Mouse (Mus musculus): ENCODE measurements around the gene Pdia2. TPM values are rescaled to one million over a fixed set of nuclear protein-coding genes. Genes with fewer than 3 reads are reported as not detected.

Gene Pdia2
- 25.5 and 26.9 TPM in 2 replicates for polyA plus RNA-seq (2012)

GRCm38 (mm10) chr17:26198892-26199291 lies at the start of gene Pdia2:
Gene Pdia2 (minus strand): TSS chr17:26199087.
- Histone ChIP-seq H3K4me1 (ENCODE audit: control insufficient read depth) (peaks cover 82% of the 10 kb centered on the region), H3K9me3 (ENCODE audit: control insufficient read depth, low read length) (no peaks in the 10 kb centered on the region), H3K36me3 (ENCODE audit: control insufficient read depth) (peaks cover 48% of the 10 kb centered on the region), H3K4me3 (replicated peaks) (peak within 1 kb of the TSS; percentile 67), H3K27me3 (ENCODE audit: control insufficient read depth) (peaks cover 36% of the 10 kb centered on the region)
- TF ChIP-seq GATA1 (IDR thresholded peaks at IDR 0.05; ENCODE audit: low read length) (peak; percentile 64), TAL1 (IDR thresholded peaks at IDR 0.05; ENCODE audit: low read length) (peak; percentile 45; the same call in 1 of the 3 replicates)

- Histone ChIP-seq H3K4me3 (replicated peaks) (peak within 1 kb of the TSS; percentile 82), H3K9me3 (ENCODE audit: control insufficient read depth, low read length) (no peaks in the 10 kb centered on the region), H3K4me1 (ENCODE audit: control insufficient read depth) (peaks cover 52% of the 10 kb centered on the region), H3K36me3 (ENCODE audit: control insufficient read depth) (no peaks in the 10 kb centered on the region), H3K27me3 (ENCODE audit: control insufficient read depth) (0 out of 2 replicates have a peak, but pooled peaks cover 2% of the 10 kb centered on the region)
- TF ChIP-seq GATA1 (IDR thresholded peaks at IDR 0.05; ENCODE audit: low read length): no peak
These were observed 45.4 kb upstream of the Pdia2 start, which contains the start of gene Fam234a for GRCm38 (mm10) chr17:26244101-26244841. Gene Fam234a (minus strand): TSS chr17:26244242.

DNA sequence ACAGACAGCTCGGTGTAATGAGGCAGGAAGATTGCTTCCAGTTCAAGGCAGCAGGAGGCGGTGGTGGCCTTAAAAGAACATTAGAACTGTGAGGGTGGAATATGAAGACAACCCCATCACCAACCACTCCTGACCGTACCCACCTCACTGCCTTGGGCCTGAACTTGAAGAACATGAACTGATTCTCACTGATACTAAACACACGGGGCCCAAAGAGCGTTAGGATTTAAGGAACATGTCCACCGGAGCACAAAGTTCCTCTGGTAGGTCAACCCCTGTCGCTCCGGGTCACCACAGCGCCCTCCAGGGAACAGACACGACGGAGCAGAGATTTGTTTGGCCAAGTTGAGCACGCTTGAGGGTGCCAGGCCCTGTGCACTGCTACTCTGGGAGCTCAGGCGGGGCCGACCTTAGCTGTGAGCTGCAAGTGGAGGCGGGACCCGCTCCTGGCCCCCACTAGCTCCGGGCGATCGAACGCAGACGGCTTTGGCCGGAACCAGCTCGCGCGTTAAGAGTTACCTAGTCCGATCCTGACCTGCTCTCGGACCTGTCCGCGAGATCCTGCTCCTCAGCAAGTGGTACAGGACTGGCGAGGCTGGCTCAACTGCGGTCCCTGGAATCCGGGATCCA lies 44.7 kb upstream of the Pdia2 start:
- Histone ChIP-seq H3K4me1 (ENCODE audit: control insufficient read depth) (peaks cover 52% of the 10 kb centered on the region), H3K36me3 (ENCODE audit: control insufficient read depth) (no peaks in the 10 kb centered on the region), H3K9me3 (ENCODE audit: control insufficient read depth, low read length) (no peaks in the 10 kb centered on the region), H3K4me3 (replicated peaks) (peak overlapping the region; percentile 82), H3K27me3 (ENCODE audit: control insufficient read depth) (0 out of 2 replicates have a peak, but pooled peaks cover 2% of the 10 kb centered on the region)
- TF ChIP-seq GATA1 (IDR thresholded peaks at IDR 0.05; ENCODE audit: low read length) (no peak), TAL1 (IDR thresholded peaks at IDR 0.05; ENCODE audit: low read length) (no peak)

- Histone ChIP-seq H3K4me3 (replicated peaks) (no peak overlapping the region), H3K36me3 (ENCODE audit: control insufficient read depth) (no peaks in the 10 kb centered on the region), H3K9me3 (ENCODE audit: control insufficient read depth, low read length) (no peaks in the 10 kb centered on the region), H3K4me1 (ENCODE audit: control insufficient read depth) (peaks cover 61% of the 10 kb centered on the region), H3K27me3 (ENCODE audit: control insufficient read depth) (no peaks in the 10 kb centered on the region)
- no peak for TF ChIP-seq GATA1 (IDR thresholded peaks at IDR 0.05; ENCODE audit: low read length)
- TF ChIP-seq TAL1 (IDR thresholded peaks at IDR 0.05; ENCODE audit: low read length): no peak
These were observed 42.1 kb upstream of the Pdia2 start for GRCm38 (mm10) chr17:26240990-26241389.

- peaks cover 64% of the 10 kb centered on the region for H3K4me1 ChIP-seq (ENCODE audit: control insufficient read depth)
- no peaks in the 10 kb centered on the region for H3K27me3 ChIP-seq (ENCODE audit: control insufficient read depth)
- TF ChIP-seq TAL1 (IDR thresholded peaks at IDR 0.05; ENCODE audit: low read length) (no peak), GATA1 (IDR thresholded peaks at IDR 0.05; ENCODE audit: low read length) (no peak)
- H3K4me3 ChIP-seq (replicated peaks): no peak overlapping the region
- H3K9me3 ChIP-seq (ENCODE audit: control insufficient read depth, low read length): no peaks in the 10 kb centered on the region
- no peaks in the 10 kb centered on the region for H3K36me3 ChIP-seq (ENCODE audit: control insufficient read depth)
These were observed 41.4 kb upstream of the Pdia2 start for GRCm38 (mm10) chr17:26240120-26240790.

- no peaks in the 10 kb centered on the region for H3K9me3 ChIP-seq (ENCODE audit: control insufficient read depth, low read length)
- H3K4me1 ChIP-seq (ENCODE audit: control insufficient read depth): peaks cover 66% of the 10 kb centered on the region
- no peak for TF ChIP-seq TAL1 (IDR thresholded peaks at IDR 0.05; ENCODE audit: low read length)
- no peak for TF ChIP-seq GATA1 (IDR thresholded peaks at IDR 0.05; ENCODE audit: low read length)
- H3K27me3 ChIP-seq (ENCODE audit: control insufficient read depth): no peaks in the 10 kb centered on the region
- H3K4me3 ChIP-seq (replicated peaks): no peak overlapping the region
- H3K36me3 ChIP-seq (ENCODE audit: control insufficient read depth): no peaks in the 10 kb centered on the region
These were observed 40.7 kb upstream of the Pdia2 start for GRCm38 (mm10) chr17:26239551-26239950.

DNA sequence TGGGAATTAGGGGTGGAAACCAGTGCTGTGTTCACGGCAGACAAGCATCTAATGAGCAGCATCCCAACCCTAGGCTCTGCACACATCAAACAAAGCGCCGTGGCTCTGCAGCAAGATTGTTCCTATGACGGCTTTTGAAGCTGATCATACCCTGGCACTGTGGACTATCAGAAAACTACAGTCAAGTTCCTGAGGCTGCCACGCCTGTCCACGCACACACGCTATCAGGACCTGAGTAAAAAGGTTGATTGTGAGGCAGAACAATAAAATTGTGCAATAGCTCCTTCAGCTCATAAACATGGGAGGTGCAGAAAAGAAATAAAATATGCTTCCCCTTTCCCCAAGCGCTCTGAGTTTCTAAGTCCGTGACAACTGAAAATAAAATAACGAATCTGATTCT lies 38.8 kb upstream of the Pdia2 start:
- H3K36me3 ChIP-seq (ENCODE audit: control insufficient read depth): no peaks in the 10 kb centered on the region
- H3K9me3 ChIP-seq (ENCODE audit: control insufficient read depth, low read length): no peaks in the 10 kb centered on the region
- H3K4me3 ChIP-seq (replicated peaks): no peak overlapping the region
- no peaks in the 10 kb centered on the region for H3K27me3 ChIP-seq (ENCODE audit: control insufficient read depth)
- TF ChIP-seq GATA1 (IDR thresholded peaks at IDR 0.05; ENCODE audit: low read length) (no peak), TAL1 (IDR thresholded peaks at IDR 0.05; ENCODE audit: low read length) (no peak)
- peaks cover 50% of the 10 kb centered on the region for H3K4me1 ChIP-seq (ENCODE audit: control insufficient read depth)

DNA sequence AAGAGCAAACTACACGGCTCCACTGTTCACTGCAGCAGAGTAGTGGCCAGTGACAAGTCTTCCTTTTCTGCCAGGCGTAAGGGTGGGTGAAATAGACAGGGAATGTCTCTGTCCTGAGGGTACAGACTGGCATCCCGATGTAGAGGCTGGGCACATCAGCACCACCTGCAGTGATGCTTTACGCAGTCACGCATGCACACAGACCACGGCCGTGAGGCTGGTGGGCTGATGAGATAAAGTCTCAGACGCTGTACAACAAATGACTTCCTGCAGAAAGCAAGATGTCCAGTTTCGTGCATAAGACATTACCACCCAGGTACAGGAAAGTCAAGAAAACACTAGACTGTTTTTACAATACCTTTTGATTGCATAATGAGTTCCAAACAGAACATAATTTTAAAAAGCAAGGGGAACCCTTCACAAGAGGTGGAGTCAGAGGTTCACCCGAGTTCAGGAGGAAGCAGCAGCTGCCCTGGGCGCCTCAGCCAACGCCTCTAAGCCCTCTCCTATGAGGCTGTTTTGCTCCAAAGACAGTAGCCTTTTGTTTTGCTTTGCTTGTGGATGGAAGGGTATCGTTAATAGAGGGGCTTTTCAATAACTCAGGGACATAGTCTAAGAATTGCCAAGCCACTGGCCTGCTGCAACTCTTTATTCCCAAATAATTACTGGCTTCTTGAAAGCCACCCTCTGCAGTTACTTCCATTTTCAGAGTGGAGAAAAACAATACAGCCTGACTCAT lies 36.4 kb upstream of the Pdia2 start:
- no peaks in the 10 kb centered on the region for H3K9me3 ChIP-seq (ENCODE audit: control insufficient read depth, low read length)
- no peaks in the 10 kb centered on the region for H3K27me3 ChIP-seq (ENCODE audit: control insufficient read depth)
- no peak overlapping the region for H3K4me3 ChIP-seq (replicated peaks)
- H3K4me1 ChIP-seq (ENCODE audit: control insufficient read depth): peaks cover 31% of the 10 kb centered on the region
- TF ChIP-seq TAL1 (IDR thresholded peaks at IDR 0.05; ENCODE audit: low read length) (no peak), GATA1 (IDR thresholded peaks at IDR 0.05; ENCODE audit: low read length) (no peak)
- no peaks in the 10 kb centered on the region for H3K36me3 ChIP-seq (ENCODE audit: control insufficient read depth)

All from erythroblast, embryonic 14.5 days (primary cell).